In genomic region chr17:5698447-5699096, GRCm38 (mm10) we compare ENCODE assay signal across 9 mouse cellular contexts.
DNase-seq lines count a peak whose midpoint lies in the region; ATAC-seq and TF ChIP-seq lines count a peak whose summit lies in the region.
"Had no signal": no experiment of that assay in that cellular context is flagged by ENCODE, and none has a peak within 500 bp of the region (broad histone marks: within the 10 kb centered on the region; RNA-seq: fewer than 3 reads in every experiment).

No protein-coding gene starts in this region.

- H3K27me3 ChIP-seq in heart, postnatal 0 days (ENCODE audit: control insufficient read depth, insufficient read depth, low read length), result no peaks in the 10 kb centered on the region
- no peaks in the 10 kb centered on the region for H3K27me3 ChIP-seq in stomach, embryonic 14.5 days (ENCODE audit: control insufficient read depth, insufficient read depth, low read length)
- H3K27me3 ChIP-seq in forebrain, embryonic 12.5 days, result 0 out of 2 replicates have a peak, but pooled peaks cover 8% of the 10 kb centered on the region

- H3K9ac ChIP-seq in heart, postnatal 0 days (replicated peaks; ENCODE audit: low read depth, low read length), result no peak overlapping the region
- no peak overlapping the region for H3K9ac ChIP-seq in stomach, embryonic 14.5 days (replicated peaks; ENCODE audit: low read depth, low read length)
- no peak overlapping the region for H3K9ac ChIP-seq in forebrain, embryonic 12.5 days

- TF ChIP-seq EP300 in heart, postnatal 0 days (IDR thresholded peaks at IDR 0.05; ENCODE audit: low read depth), result no peak

- no peak overlapping the region for H3K4me3 ChIP-seq in heart, postnatal 0 days (ENCODE audit: low read depth, low read length)
- no peak overlapping the region for H3K4me3 ChIP-seq in stomach, embryonic 14.5 days (ENCODE audit: low read depth, low read length)
- no peak overlapping the region for H3K4me3 ChIP-seq in forebrain, embryonic 12.5 days (replicated peaks)
- H3K4me3 ChIP-seq: myocyte had no signal

- H3K4me2 ChIP-seq in heart, postnatal 0 days (ENCODE audit: low read depth, low read length), result no peak overlapping the region
- no peak overlapping the region for H3K4me2 ChIP-seq in stomach, embryonic 14.5 days (replicated peaks; ENCODE audit: low read depth, low read length)
- no peak overlapping the region for H3K4me2 ChIP-seq in forebrain, embryonic 12.5 days

- no peaks in the 10 kb centered on the region for H3K4me1 ChIP-seq in heart, postnatal 0 days (ENCODE audit: control insufficient read depth, insufficient read depth)
- H3K4me1 ChIP-seq in stomach, embryonic 14.5 days (ENCODE audit: control insufficient read depth, insufficient read depth, low read length), result 0 out of 2 replicates have a peak, but pooled peaks cover 3% of the 10 kb centered on the region
- no peaks in the 10 kb centered on the region for H3K4me1 ChIP-seq in forebrain, embryonic 12.5 days

- no peaks in the 10 kb centered on the region for H3K36me3 ChIP-seq in heart, postnatal 0 days (replicated peaks; ENCODE audit: control insufficient read depth, insufficient read depth, low read length)
- no peaks in the 10 kb centered on the region for H3K36me3 ChIP-seq in stomach, embryonic 14.5 days (ENCODE audit: control insufficient read depth, insufficient read depth, low read length)
- H3K36me3 ChIP-seq in forebrain, embryonic 12.5 days (replicated peaks), result no peaks in the 10 kb centered on the region

- H3K9me3 ChIP-seq in heart, postnatal 0 days (replicated peaks; ENCODE audit: control insufficient read depth, low read length), result no peaks in the 10 kb centered on the region
- H3K9me3 ChIP-seq in stomach, embryonic 14.5 days (ENCODE audit: control insufficient read depth, low read depth, low read length), result no peaks in the 10 kb centered on the region
- no peaks in the 10 kb centered on the region for H3K9me3 ChIP-seq in forebrain, embryonic 12.5 days

- no peak overlapping the region for H3K27ac ChIP-seq in heart, postnatal 0 days (ENCODE audit: low read depth)
- peak overlapping the region; percentile 39; the same call in 1 of the 2 replicates for H3K27ac ChIP-seq in stomach, embryonic 14.5 days (ENCODE audit: low read length)
- no peak overlapping the region for H3K27ac ChIP-seq in forebrain, embryonic 12.5 days

- DNase-seq in heart, postnatal 0 days (ENCODE audit: low spot score), result peak; percentile 9
- no peak for DNase-seq in heart, adult 9 months (ENCODE audit: low spot score in 2 of 2)
- DNase-seq in ovary, postnatal 14 days (ENCODE audit: low spot score), result peak; percentile 23
- no peak for DNase-seq in ovary, postnatal 10 days (ENCODE audit: low spot score)
- peak; percentile 70 for DNase-seq in kidney, adult 9 months
- no peak for DNase-seq in cerebellum, postnatal 36 days

- TF ChIP-seq CTCF in heart, postnatal 0 days (IDR thresholded peaks at IDR 0.05; ENCODE audit: low read depth), result no peak

- 54% methylated on average over 7 of the region's 7 CpGs for WGBS in heart, postnatal 0 days
- WGBS in stomach, embryonic 14.5 days, result 41% methylated on average over 7 of the region's 7 CpGs
- 66% methylated on average over 7 of the region's 7 CpGs for WGBS in forebrain, embryonic 12.5 days

- no peak; the same call in 1 of the 2 replicates for ATAC-seq in heart, postnatal 0 days (ENCODE audit: insufficient read depth, low read depth)
- peak; percentile 53 for ATAC-seq in stomach, embryonic 14.5 days (ENCODE audit: insufficient number of reproducible peaks, insufficient read depth, low FRiP score, low read depth)
- ATAC-seq in forebrain, embryonic 12.5 days (ENCODE audit: low FRiP score), result no peak

Comparison
In these comparisons a context has a peak if more than half of its experiments do, and no peak if none do; other contexts are left out.
1. DNase-seq: peak in heart, postnatal 0 days (single experiment), ovary, postnatal 14 days (single experiment) and kidney, adult 9 months (single experiment); none in heart, adult 9 months (0 of 2), ovary, postnatal 10 days (single experiment) and cerebellum, postnatal 36 days (0 of 2).